Mouse (Mus musculus): ENCODE measurements around the gene Aqp5. TPM values are rescaled to one million over a fixed set of nuclear protein-coding genes. Genes with fewer than 3 reads are reported as not detected.

The Aqp5 gene
- polyA plus RNA-seq, 1 experiment from 2014 or later: not detected

- Histone ChIP-seq H3K36me3 (no peaks in the 10 kb centered on the region), H3K4me1 (peaks cover 23% of the 10 kb centered on the region), H3K9me3 (no peaks in the 10 kb centered on the region), H3K4me2 (replicated peaks) (peak overlapping the region; percentile 40), H3K27me3 (peaks cover 59% of the 10 kb centered on the region), H3K27ac (replicated peaks) (no peak overlapping the region), H3K4me3 (peak overlapping the region; percentile 30), H3K9ac (replicated peaks) (peak overlapping the region; percentile 17)
- 2% methylated on average over 50 of the region's 54 CpGs for WGBS
- ATAC-seq (replicated peaks): no peak; the same call in 1 of the 2 replicates
Measured at GRCm38 (mm10) chr15:99583463-99584344, 6.9 kb upstream of the Aqp5 start.

- H3K4me2 ChIP-seq (replicated peaks): peak overlapping the region; percentile 40
- H3K9ac ChIP-seq (replicated peaks): no peak overlapping the region; the same call in 1 of the 2 replicates
- H3K27ac ChIP-seq (replicated peaks): no peak overlapping the region
- H3K36me3 ChIP-seq: no peaks in the 10 kb centered on the region
- no peaks in the 10 kb centered on the region for H3K9me3 ChIP-seq
- H3K4me3 ChIP-seq: peak overlapping the region; percentile 30
- ATAC-seq (replicated peaks): no peak
- peaks cover 68% of the 10 kb centered on the region for H3K27me3 ChIP-seq
- peaks cover 23% of the 10 kb centered on the region for H3K4me1 ChIP-seq
- WGBS: 1% methylated on average over 24 of the region's 24 CpGs
Measured at GRCm38 (mm10) chr15:99584407-99585202, 6.0 kb upstream of the Aqp5 start.

GRCm38 (mm10) chr15:99585741-99586140 lies 4.8 kb upstream of the Aqp5 start:
- 75% methylated on average over 6 of the region's 6 CpGs for WGBS
- no peak overlapping the region for H3K4me3 ChIP-seq
- no peak for ATAC-seq (replicated peaks)

GRCm38 (mm10) chr15:99586525-99586924 lies 4.1 kb upstream of the Aqp5 start:
- Histone ChIP-seq H3K36me3 (no peaks in the 10 kb centered on the region), H3K4me3 (no peak overlapping the region), H3K4me2 (replicated peaks) (no peak overlapping the region), H3K9me3 (no peaks in the 10 kb centered on the region), H3K27ac (replicated peaks) (no peak overlapping the region), H3K9ac (replicated peaks) (no peak overlapping the region), H3K27me3 (peaks cover 87% of the 10 kb centered on the region), H3K4me1 (peaks cover 28% of the 10 kb centered on the region)
- WGBS: 93% methylated on average over 3 of the region's 3 CpGs
- no peak for ATAC-seq (replicated peaks)

More at GRCm38 (mm10) chr15:99585741-99586140, 4.8 kb upstream of the Aqp5 start:
- no peak overlapping the region for H3K9ac ChIP-seq (replicated peaks)
- H3K27me3 ChIP-seq: peaks cover 80% of the 10 kb centered on the region
- no peaks in the 10 kb centered on the region for H3K9me3 ChIP-seq
- H3K36me3 ChIP-seq: no peaks in the 10 kb centered on the region
- H3K27ac ChIP-seq (replicated peaks): no peak overlapping the region
- H3K4me1 ChIP-seq: peaks cover 28% of the 10 kb centered on the region
- no peak overlapping the region for H3K4me2 ChIP-seq (replicated peaks)

- Histone ChIP-seq H3K36me3 (no peaks in the 10 kb centered on the region), H3K9ac (replicated peaks) (no peak overlapping the region), H3K27me3 (peaks cover 96% of the 10 kb centered on the region), H3K4me3 (no peak overlapping the region), H3K4me2 (replicated peaks) (no peak overlapping the region), H3K4me1 (peaks cover 13% of the 10 kb centered on the region), H3K27ac (replicated peaks) (no peak overlapping the region), H3K9me3 (no peaks in the 10 kb centered on the region)
- no peak for ATAC-seq (replicated peaks)
- WGBS: 1% methylated on average over 9 of the region's 9 CpGs
Measured at GRCm38 (mm10) chr15:99589237-99589636, 1.3 kb upstream of the Aqp5 start.

GRCm38 (mm10) chr15:99589704-99590103 lies 878 bp upstream of the Aqp5 start:
- H3K9ac ChIP-seq (replicated peaks): no peak overlapping the region
- H3K36me3 ChIP-seq: no peaks in the 10 kb centered on the region
- peaks cover 9% of the 10 kb centered on the region for H3K4me1 ChIP-seq
- peaks cover 95% of the 10 kb centered on the region for H3K27me3 ChIP-seq
- H3K4me3 ChIP-seq: no peak overlapping the region
- H3K9me3 ChIP-seq: no peaks in the 10 kb centered on the region
- 14% methylated on average over 7 of the region's 7 CpGs for WGBS
- no peak overlapping the region for H3K4me2 ChIP-seq (replicated peaks)
- no peak overlapping the region for H3K27ac ChIP-seq (replicated peaks)
- ATAC-seq (replicated peaks): no peak

- Histone ChIP-seq H3K4me3 (no peak overlapping the region), H3K4me1 (peaks cover 14% of the 10 kb centered on the region), H3K27me3 (peaks cover 78% of the 10 kb centered on the region), H3K4me2 (replicated peaks) (no peak overlapping the region), H3K36me3 (no peaks in the 10 kb centered on the region), H3K9me3 (no peaks in the 10 kb centered on the region), H3K27ac (replicated peaks) (no peak overlapping the region), H3K9ac (replicated peaks) (no peak overlapping the region)
- 51% methylated on average over 8 of the region's 8 CpGs for WGBS
- ATAC-seq (replicated peaks): no peak
Measured at GRCm38 (mm10) chr15:99592177-99592576, 1.6 kb downstream of the Aqp5 start.

GRCm38 (mm10) chr15:99592877-99593276 lies 2.3 kb downstream of the Aqp5 start:
- Histone ChIP-seq H3K4me3 (no peak overlapping the region), H3K27ac (replicated peaks) (no peak overlapping the region), H3K27me3 (peaks cover 72% of the 10 kb centered on the region), H3K4me2 (replicated peaks) (no peak overlapping the region), H3K4me1 (peaks cover 14% of the 10 kb centered on the region), H3K9me3 (no peaks in the 10 kb centered on the region), H3K9ac (replicated peaks) (no peak overlapping the region), H3K36me3 (no peaks in the 10 kb centered on the region)
- 90% methylated on average over 5 of the region's 5 CpGs for WGBS
- no peak for ATAC-seq (replicated peaks)

GRCm38 (mm10) chr15:99594951-99595350 lies 4.4 kb downstream of the Aqp5 start:
- 80% methylated on average over 10 of the region's 10 CpGs for WGBS
- Histone ChIP-seq H3K27ac (replicated peaks) (no peak overlapping the region), H3K4me3 (no peak overlapping the region), H3K27me3 (peaks cover 51% of the 10 kb centered on the region), H3K36me3 (no peaks in the 10 kb centered on the region), H3K9ac (replicated peaks) (no peak overlapping the region), H3K4me1 (peaks cover 22% of the 10 kb centered on the region), H3K4me2 (replicated peaks) (no peak overlapping the region), H3K9me3 (no peaks in the 10 kb centered on the region)
- ATAC-seq (replicated peaks): no peak

- WGBS: under 1% methylated on average over 7 of the region's 7 CpGs
- 0 out of 2 replicates have a peak overlapping the region, but pooled peaks have one; percentile 14 for H3K27ac ChIP-seq (replicated peaks)
- H3K4me3 ChIP-seq: no peak overlapping the region
- H3K36me3 ChIP-seq: no peaks in the 10 kb centered on the region
- peak; percentile 92 for ATAC-seq (replicated peaks)
- 0 out of 2 replicates have a peak overlapping the region, but pooled peaks have one; percentile 16 for H3K9ac ChIP-seq (replicated peaks)
- H3K4me1 ChIP-seq: peaks cover 17% of the 10 kb centered on the region
- H3K4me2 ChIP-seq (replicated peaks): peak overlapping the region; percentile 6; the same call in 1 of the 2 replicates
- no peaks in the 10 kb centered on the region for H3K9me3 ChIP-seq
- H3K27me3 ChIP-seq: peaks cover 42% of the 10 kb centered on the region
Measured at GRCm38 (mm10) chr15:99596056-99596687, 5.6 kb downstream of the Aqp5 start.

GRCm38 (mm10) chr15:99596841-99597240 lies 6.3 kb downstream of the Aqp5 start:
- Histone ChIP-seq H3K9me3 (no peaks in the 10 kb centered on the region), H3K27ac (replicated peaks) (no peak overlapping the region), H3K4me1 (peaks cover 22% of the 10 kb centered on the region), H3K9ac (replicated peaks) (no peak overlapping the region), H3K4me2 (replicated peaks) (no peak overlapping the region), H3K27me3 (peaks cover 35% of the 10 kb centered on the region), H3K36me3 (no peaks in the 10 kb centered on the region), H3K4me3 (no peak overlapping the region)
- 61% methylated on average over 7 of the region's 7 CpGs for WGBS
- no peak; the same call in 1 of the 2 replicates for ATAC-seq (replicated peaks)

Data from forebrain, embryonic 15.5 days (tissue).